Mouse (Mus musculus) midbrain, embryonic 11.5 days (tissue): ENCODE measurements around the gene Efcab8. TPM values are rescaled to one million over a fixed set of nuclear protein-coding genes. Genes with fewer than 3 reads are reported as not detected.
"Not testable (repeated sequence)": the region's sequence is repeated elsewhere in the genome, so short reads cannot be mapped to it uniquely, and the experiment has no call there.

ENCODE experiments used
- ATAC-seq: fragments of 200-750 bp; cut with Nextera tagmentation; 2 replicates; pipeline ENCODE4 v1.8.0; 2017; ENCODE audit warnings: moderate TSS enrichment, moderate library complexity; ENCODE audit not compliant: low FRiP score
- DNase-seq: peaks from one replicate; pipeline ENCODE4 v3.0.0; 2015; ENCODE audit warnings: low spot score; ENCODE audit errors: missing footprints
- H3K27ac ChIP-seq: fragments of 300-500 bp; sonication (generic); 2 replicates; pipeline ENCODE4 v1.5.1; 2014; ENCODE audit warnings: low read depth, low read length
- H3K27me3 ChIP-seq: fragments of 300-500 bp; sonication (generic); 2 replicates; pipeline ENCODE4 v1.6.1; 2014; ENCODE audit warnings: mild to moderate bottlenecking, low read length, moderate library complexity, mixed read lengths; ENCODE audit not compliant: control insufficient read depth, insufficient read depth
- H3K36me3 ChIP-seq: fragments of 300-500 bp; sonication (generic); 2 replicates; pipeline ENCODE4 v1.6.1; 2014; ENCODE audit warnings: mild to moderate bottlenecking, low read length, moderate library complexity, mixed read lengths; ENCODE audit not compliant: control insufficient read depth, insufficient read depth
- H3K4me1 ChIP-seq: fragments of 300-500 bp; sonication (generic); 2 replicates; pipeline ENCODE4 v1.6.1; 2014; ENCODE audit warnings: low read length; ENCODE audit not compliant: control insufficient read depth, insufficient read depth
- H3K4me2 ChIP-seq: fragments of 300-500 bp; sonication (generic); 2 replicates; pipeline ENCODE4 v1.6.1; 2014; ENCODE audit warnings: mild to moderate bottlenecking, moderate library complexity
- H3K4me3 ChIP-seq: fragments of 300-500 bp; sonication (generic); 2 replicates; pipeline ENCODE4 v1.5.1; 2014; ENCODE audit warnings: low read depth, low read length
- H3K9ac ChIP-seq: fragments of 300-500 bp; sonication (generic); 2 replicates; pipeline ENCODE4 v1.6.1; 2014; ENCODE audit warnings: low read length
- H3K9me3 ChIP-seq: fragments of 300-500 bp; sonication (generic); 2 replicates; pipeline ENCODE4 v1.6.1; 2016; ENCODE audit warnings: low read length; ENCODE audit not compliant: control insufficient read depth
- WGBS: fragments of 180-500 bp; shearing (Covaris S2); extraction: QIAGEN DNeasy Blood & Tissue Kit; methylation state at CpG from one replicate; pipeline ENCODE4 v1.1.7; 2014; 5-methylcytosine and 5-hydroxymethylcytosine counted together
- polyA plus RNA-seq: library from polyadenylated mRNA; unstranded; fragments of >200 nt; fragmentation: Nextera tagmentation; extraction: Ambion mirVana; gene quantifications from 2 replicates; pipeline ENCODE4 v1.2.1, GENCODE M21; 2014

The Efcab8 gene
- polyA plus RNA-seq, 1 experiment from 2014 or later, result not detected

DNA sequence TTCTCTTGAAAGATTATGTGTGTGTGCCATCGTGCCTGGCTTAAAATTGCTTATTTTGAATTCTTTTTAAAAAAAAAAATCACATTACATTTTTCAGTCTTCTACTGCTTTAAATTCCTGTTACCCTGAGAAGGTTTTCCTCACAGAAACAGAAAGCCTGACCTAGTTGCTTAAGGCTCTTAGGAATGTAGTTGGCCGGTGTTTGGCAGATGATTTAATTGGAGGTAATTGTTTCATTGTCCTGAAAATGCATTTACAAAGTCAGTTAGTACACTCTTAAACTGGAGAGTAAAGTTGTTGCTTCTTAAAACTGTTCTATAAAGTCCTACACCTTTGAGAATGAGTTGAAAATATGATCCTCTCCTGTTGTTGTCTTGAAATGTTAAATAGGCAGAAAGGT lies 10.8 kb upstream of the Efcab8 start:
- H3K9me3 ChIP-seq, result no peaks in the 10 kb centered on the region
- H3K9ac ChIP-seq, result no peak overlapping the region
- no peaks in the 10 kb centered on the region for H3K4me1 ChIP-seq
- DNase-seq (no peak), ATAC-seq (no peak)
- H3K27ac ChIP-seq, result no peak overlapping the region
- no peak overlapping the region for H3K4me2 ChIP-seq
- 92% methylated on average over 2 of the region's 2 CpGs for WGBS
- no peaks in the 10 kb centered on the region for H3K27me3 ChIP-seq
- H3K4me3 ChIP-seq, result no peak overlapping the region
- peaks cover 10% of the 10 kb centered on the region for H3K36me3 ChIP-seq

DNA sequence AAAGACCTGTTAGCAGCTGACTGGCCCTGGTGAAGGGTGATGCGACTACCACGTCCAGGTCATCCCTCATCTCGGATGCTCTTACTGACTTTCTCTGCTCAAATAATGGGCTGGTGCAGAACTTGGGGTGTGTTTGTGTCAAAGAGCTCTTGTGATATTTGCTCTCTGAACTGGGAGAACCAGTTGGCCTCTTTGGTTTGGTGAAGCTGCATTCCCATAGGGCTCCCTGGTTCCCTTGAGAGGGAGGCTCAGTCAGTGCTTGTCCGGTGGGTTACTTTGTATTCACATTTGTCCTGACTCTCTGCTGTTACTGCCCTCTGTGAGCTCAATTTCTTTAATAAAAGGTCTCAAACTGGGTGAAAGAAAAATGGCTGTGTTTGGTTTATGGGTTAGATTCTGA lies 6.8 kb upstream of the Efcab8 start:
- Histone ChIP-seq H3K4me3 (no peak overlapping the region), H3K36me3 (0 out of 2 replicates have a peak, but pooled peaks cover 2% of the 10 kb centered on the region), H3K9me3 (no peaks in the 10 kb centered on the region), H3K9ac (no peak overlapping the region), H3K4me2 (no peak overlapping the region), H3K27me3 (no peaks in the 10 kb centered on the region), H3K4me1 (no peaks in the 10 kb centered on the region), H3K27ac (no peak overlapping the region)
- no peak for DNase-seq
- WGBS, result 98% methylated on average over 4 of the region's 4 CpGs
- ATAC-seq, result no peak

DNA sequence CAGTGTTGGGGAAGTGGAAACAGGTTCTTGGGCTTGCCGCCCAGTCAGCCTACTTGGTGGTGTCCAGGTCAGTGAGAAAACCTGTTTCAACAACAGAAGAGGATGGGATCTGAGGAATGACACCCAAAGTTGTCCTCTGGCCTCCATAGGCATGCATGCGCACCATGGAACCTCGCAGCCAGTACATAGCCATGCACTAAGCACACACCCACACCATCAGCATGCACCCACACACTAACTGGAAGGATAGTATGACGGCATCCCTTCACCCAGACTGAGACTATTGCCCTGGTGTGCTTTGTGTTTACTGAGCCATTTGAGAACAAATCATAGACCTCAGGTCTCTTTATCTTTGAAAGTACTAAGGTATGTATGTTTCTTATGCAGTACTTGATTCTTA lies 4.3 kb upstream of the Efcab8 start:
- peaks cover 4% of the 10 kb centered on the region; the same call in 1 of the 2 replicates for H3K4me1 ChIP-seq
- ATAC-seq (no peak), DNase-seq (no peak)
- H3K4me2 ChIP-seq, result no peak overlapping the region
- 94% methylated on average over 4 of the region's 4 CpGs for whole genome bisulfite sequencing
- H3K9me3 ChIP-seq, result no peaks in the 10 kb centered on the region
- 0 out of 2 replicates have a peak, but pooled peaks cover 2% of the 10 kb centered on the region for H3K36me3 ChIP-seq
- H3K27ac ChIP-seq, result no peak overlapping the region
- no peak overlapping the region for H3K4me3 ChIP-seq
- no peak overlapping the region for H3K9ac ChIP-seq
- no peaks in the 10 kb centered on the region for H3K27me3 ChIP-seq

DNA sequence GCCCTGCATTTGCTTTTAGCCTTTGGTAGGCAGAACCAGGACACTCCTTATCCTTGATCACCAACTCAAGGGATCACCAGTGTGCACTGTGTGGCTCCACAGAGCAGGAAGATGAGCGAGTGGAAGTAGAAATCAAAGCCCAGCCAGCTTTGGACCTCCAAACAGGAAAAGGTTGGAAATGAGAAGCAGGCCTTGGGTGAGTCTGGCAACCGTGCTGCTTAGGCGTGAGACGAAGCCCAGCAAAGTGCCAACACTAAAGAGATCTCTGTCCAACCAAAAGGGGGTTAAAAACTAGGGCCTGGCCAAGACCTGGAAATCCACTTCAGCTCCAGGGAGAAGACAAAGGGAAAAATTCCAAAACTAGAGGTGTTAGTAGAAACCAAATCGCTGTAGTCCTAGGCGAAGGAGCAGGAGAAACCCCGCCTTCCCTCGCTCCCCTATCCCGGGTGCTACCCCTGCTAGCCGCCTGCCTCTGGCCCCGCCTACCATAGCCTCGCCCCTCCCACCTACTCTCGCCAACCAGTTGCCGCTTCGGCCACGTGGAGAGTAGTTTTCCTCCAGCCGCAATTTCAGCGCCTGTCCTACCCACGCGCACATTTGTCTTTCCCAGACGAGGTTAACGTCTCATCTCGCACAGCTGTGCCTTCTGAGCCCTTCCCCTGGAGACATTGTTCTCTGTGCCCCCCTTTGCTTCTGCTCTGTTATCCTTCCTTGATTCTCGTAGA lies 931 bp upstream of the Efcab8 start:
- Histone ChIP-seq H3K4me1 (peaks cover 4% of the 10 kb centered on the region; the same call in 1 of the 2 replicates), H3K9me3 (no peaks in the 10 kb centered on the region), H3K27me3 (no peaks in the 10 kb centered on the region), H3K36me3 (no peaks in the 10 kb centered on the region), H3K4me2 (peak overlapping the region; percentile 51), H3K4me3 (peak overlapping the region; percentile 20; the same call in 1 of the 2 replicates), H3K9ac (peak overlapping the region; percentile 27; the same call in 1 of the 2 replicates), H3K27ac (no peak overlapping the region)
- ATAC-seq (peak; percentile 85), DNase-seq (peak; percentile 95)
- WGBS, result 17% methylated on average over 24 of the region's 24 CpGs

DNA sequence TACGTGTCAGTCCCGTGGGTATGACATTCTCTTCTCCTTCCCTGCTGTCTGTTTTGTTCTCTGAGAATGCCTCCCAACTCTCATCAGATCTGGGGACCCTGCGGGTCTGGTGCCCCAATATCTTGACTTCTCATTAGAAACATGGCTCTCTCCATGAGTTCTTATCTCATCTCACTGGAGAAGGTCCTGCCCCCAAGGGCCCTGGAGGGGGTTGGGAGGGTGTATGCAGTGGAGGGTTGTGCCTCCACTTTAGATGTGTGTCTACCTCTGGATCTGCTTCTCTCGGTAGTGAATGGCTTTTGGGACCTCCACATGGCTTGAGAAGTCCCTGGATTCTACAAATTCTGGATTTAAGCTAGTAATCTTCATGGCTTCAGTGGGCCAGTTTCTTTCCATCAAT lies 1.4 kb downstream of the Efcab8 start:
- Histone ChIP-seq H3K4me2 (no peak overlapping the region), H3K9me3 (no peaks in the 10 kb centered on the region), H3K27ac (no peak overlapping the region), H3K27me3 (no peaks in the 10 kb centered on the region), H3K4me3 (no peak overlapping the region), H3K4me1 (peaks cover 4% of the 10 kb centered on the region; the same call in 1 of the 2 replicates), H3K9ac (no peak overlapping the region), H3K36me3 (no peaks in the 10 kb centered on the region)
- ATAC-seq, result no peak
- DNase-seq, result no peak
- WGBS, result 88% methylated on average over 4 of the region's 4 CpGs

DNA sequence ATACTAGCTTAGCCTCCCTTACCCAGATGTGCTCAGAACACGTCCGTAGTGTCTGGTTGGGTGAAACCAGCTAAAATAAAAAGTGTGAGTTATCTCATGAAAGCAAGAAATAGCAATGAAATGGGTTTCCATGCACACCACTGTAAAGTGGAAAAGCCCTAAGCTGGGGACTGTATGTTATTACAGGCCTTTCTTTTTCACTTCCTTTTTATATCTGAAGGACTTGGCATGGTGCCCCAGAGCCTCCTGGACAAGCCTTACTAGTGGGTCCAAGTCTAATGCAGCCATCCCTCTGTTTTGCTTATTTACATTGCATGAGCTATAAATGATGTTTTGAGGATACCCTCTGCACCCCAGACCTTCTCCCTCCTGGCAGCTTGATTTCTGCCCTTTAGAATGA lies 4.9 kb downstream of the Efcab8 start:
- ATAC-seq (no peak), DNase-seq (no peak)
- Histone ChIP-seq H3K9me3 (no peaks in the 10 kb centered on the region), H3K27me3 (no peaks in the 10 kb centered on the region), H3K9ac (no peak overlapping the region), H3K4me2 (no peak overlapping the region), H3K27ac (no peak overlapping the region), H3K36me3 (no peaks in the 10 kb centered on the region), H3K4me3 (no peak overlapping the region), H3K4me1 (no peaks in the 10 kb centered on the region)
- 91% methylated on average over 2 of the region's 2 CpGs for WGBS

DNA sequence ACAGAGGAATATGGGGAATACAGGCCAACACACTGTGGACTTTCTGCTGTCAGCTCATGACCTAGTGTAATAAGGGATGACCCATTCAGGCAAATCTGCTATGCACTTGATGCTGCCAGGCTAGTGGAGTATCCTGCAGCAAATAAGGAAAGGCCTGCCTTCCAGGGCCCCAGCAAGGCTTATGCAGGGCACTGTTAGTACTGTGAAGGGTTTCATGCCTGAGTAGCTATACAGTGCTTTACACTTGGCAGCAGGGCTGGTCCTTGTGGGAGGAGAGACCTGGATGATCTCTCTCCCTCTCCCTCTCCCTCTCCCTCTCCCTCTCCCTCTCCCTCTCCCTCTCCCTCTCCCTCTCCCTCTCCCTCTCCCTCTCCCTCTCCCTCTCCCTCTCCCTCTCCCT lies 13.6 kb downstream of the Efcab8 start:
- H3K27me3 ChIP-seq, result no peaks in the 10 kb centered on the region

DNA sequence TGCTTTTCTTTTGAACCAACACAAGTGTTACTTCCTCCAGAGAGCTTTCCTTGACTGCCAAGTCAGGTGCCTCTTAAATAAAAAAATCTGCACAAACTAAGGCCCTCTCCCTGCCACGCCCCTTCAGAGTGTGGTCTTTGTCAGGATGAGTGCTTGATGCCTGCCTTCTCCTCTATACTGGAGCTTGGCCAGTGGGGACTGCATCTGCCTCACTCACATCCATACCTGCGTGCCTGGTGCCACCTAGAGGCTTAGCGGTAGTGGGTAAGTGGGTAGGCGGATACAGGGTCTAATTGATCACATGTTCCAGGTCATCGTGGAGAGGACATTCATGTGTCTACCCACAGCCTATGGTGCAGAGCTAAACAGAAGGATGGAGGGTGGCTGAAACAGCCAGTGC lies 15.4 kb downstream of the Efcab8 start:
- Histone ChIP-seq H3K9ac (no peak overlapping the region), H3K4me3 (no peak overlapping the region), H3K4me1 (no peaks in the 10 kb centered on the region), H3K36me3 (no peaks in the 10 kb centered on the region), H3K4me2 (no peak overlapping the region), H3K27me3 (no peaks in the 10 kb centered on the region), H3K9me3 (no peaks in the 10 kb centered on the region), H3K27ac (no peak overlapping the region)
- 65% methylated on average over 5 of the region's 5 CpGs for WGBS
- ATAC-seq, result no peak
- no peak for DNase-seq

More for the DNA sequence above, 13.6 kb downstream of the Efcab8 start:
- ATAC-seq, result no peak
- Histone ChIP-seq H3K9ac (no peak overlapping the region), H3K4me3 (no peak overlapping the region), H3K36me3 (no peaks in the 10 kb centered on the region), H3K4me1 (no peaks in the 10 kb centered on the region), H3K27ac (no peak overlapping the region), H3K4me2 (no peak overlapping the region), H3K9me3 (no peaks in the 10 kb centered on the region)
- no peak for DNase-seq

DNA sequence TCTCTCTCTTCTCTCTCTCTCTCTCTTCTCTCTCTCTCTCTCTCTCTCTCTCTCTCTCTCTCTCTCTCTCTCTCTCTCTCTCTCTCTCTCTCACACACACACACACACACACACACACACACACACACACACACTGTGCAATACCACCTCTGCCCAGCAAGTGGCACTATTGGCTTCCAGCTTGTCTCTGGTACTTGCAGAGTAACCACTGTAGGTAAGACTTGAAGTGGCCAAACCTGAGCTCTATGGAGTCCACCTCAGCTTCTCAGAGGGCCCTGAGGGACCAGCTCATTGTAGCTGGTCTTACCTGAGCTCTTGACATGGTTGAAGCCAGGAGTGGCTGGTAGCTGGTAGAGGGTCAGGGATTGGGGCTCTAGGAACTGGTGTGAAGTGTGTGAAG lies 27.7 kb downstream of the Efcab8 start:
- not testable (repeated sequence) for H3K9ac ChIP-seq, H3K4me1 ChIP-seq, H3K27ac ChIP-seq, H3K36me3 ChIP-seq, H3K9me3 ChIP-seq, H3K27me3 ChIP-seq, ATAC-seq, H3K4me2 ChIP-seq, H3K4me3 ChIP-seq
- DNase-seq, result peak; percentile 94
